Mouse (Mus musculus) heart, embryonic 13.5 days (tissue): ENCODE data around the gene Taf11. TPM values are rescaled to one million over a fixed set of nuclear protein-coding genes. Genes with fewer than 3 reads are reported as not detected.

ENCODE experiments used
- ATAC-seq: fragments of 200-750 bp; cut with Nextera tagmentation; 2 replicates; pipeline ENCODE4 v1.8.0; 2017; ENCODE audit warnings: moderate TSS enrichment; ENCODE audit not compliant: insufficient number of reproducible peaks, low FRiP score, low TSS enrichment; ENCODE audit errors: extremely low read depth
- H3K27ac ChIP-seq: fragments of 300-500 bp; sonication (generic); replicated peaks from 2 replicates; pipeline ENCODE4 v1.5.1; 2015; ENCODE audit warnings: moderate library complexity, mild to moderate bottlenecking, inconsistent platforms
- H3K27me3 ChIP-seq: fragments of 300-500 bp; sonication (generic); replicated peaks from 2 replicates; pipeline ENCODE4 v1.6.1; 2015; ENCODE audit warnings: mild to moderate bottlenecking, inconsistent platforms
- H3K36me3 ChIP-seq: fragments of 300-500 bp; sonication (generic); 2 replicates; pipeline ENCODE4 v1.6.1; 2015; ENCODE audit warnings: mild to moderate bottlenecking, inconsistent platforms
- H3K4me1 ChIP-seq: fragments of 300-500 bp; sonication (generic); 2 replicates; pipeline ENCODE4 v1.6.1; 2015; ENCODE audit warnings: inconsistent platforms
- H3K4me2 ChIP-seq: fragments of 300-500 bp; sonication (generic); 2 replicates; pipeline ENCODE4 v1.6.1; 2015; ENCODE audit warnings: inconsistent platforms, mild to moderate bottlenecking, moderate library complexity
- H3K4me3 ChIP-seq: fragments of 300-500 bp; sonication (generic); 2 replicates; pipeline ENCODE4 v1.5.1; 2015; ENCODE audit warnings: moderate library complexity, mild to moderate bottlenecking, inconsistent platforms
- H3K9ac ChIP-seq: fragments of 300-500 bp; sonication (generic); 2 replicates; pipeline ENCODE4 v1.6.1; 2015; ENCODE audit warnings: inconsistent platforms, mild to moderate bottlenecking, moderate library complexity
- H3K9me3 ChIP-seq: fragments of 300-500 bp; sonication (generic); 2 replicates; pipeline ENCODE4 v1.6.1; 2016; ENCODE audit warnings: inconsistent platforms
- WGBS: fragments of 180-500 bp; shearing (Covaris S2); methylation state at CpG from one replicate; pipeline ENCODE4 v1.1.7; 2015; ENCODE audit warnings: mixed read lengths; 5-methylcytosine and 5-hydroxymethylcytosine counted together
- polyA plus RNA-seq: library from polyadenylated mRNA; unstranded; fragments of >200 nt; fragmentation: Nextera tagmentation; extraction: Ambion mirVana; gene quantifications from 2 replicates; pipeline ENCODE4 v1.2.1, GENCODE M21; 2015

Taf11 gene
- polyA plus RNA-seq, 1 experiment from 2014 or later, result 44.1 TPM

DNA sequence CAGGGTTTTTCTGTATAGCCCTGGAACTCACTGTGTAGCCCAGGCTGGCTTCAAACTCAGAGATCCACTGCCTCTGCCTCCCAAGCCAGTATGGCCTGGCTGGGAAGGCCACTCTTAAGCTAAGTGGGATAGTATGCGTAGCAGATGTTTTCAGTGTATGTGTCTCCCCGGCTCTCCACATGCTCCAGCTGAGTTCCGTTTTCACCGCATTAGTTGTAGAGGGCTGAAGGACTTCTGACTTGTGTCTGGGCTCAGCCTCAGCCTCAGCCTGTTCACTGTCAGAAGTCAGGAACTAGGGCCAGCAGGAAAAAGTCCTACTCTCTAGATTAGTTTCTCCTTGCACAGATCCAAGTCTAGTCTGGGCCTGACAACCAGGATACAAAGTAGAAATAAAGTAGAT is 6.7 kb upstream of the Taf11 start:
- Histone ChIP-seq H3K9me3 (no peaks in the 10 kb centered on the region), H3K4me2 (no peak overlapping the region), H3K4me1 (peaks cover 30% of the 10 kb centered on the region), H3K4me3 (no peak overlapping the region), H3K27me3 (no peaks in the 10 kb centered on the region), H3K9ac (no peak overlapping the region), H3K36me3 (peaks cover 10% of the 10 kb centered on the region), H3K27ac (no peak overlapping the region)
- no peak for ATAC-seq
- WGBS, result 60% methylated on average over 4 of the region's 4 CpGs

DNA sequence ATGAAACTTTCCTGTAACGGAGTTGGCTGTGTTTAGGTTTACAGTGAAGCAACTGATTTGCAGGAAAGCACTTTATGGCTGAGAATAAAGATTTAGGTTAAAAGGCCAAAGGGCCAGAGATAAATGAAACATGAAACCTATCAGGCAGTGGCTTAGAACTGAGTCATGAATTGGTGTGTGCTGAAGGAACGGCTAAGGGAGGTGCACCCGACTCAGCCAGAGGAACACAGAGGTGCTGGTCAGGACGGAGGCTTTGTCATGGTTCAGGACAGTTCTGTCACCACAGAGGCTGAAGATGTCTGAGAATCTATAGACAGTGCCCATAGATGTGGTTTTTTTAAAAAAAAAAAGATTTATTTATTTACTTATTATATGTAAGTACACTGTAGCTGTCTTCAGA is 5.1 kb upstream of the Taf11 start:
- Histone ChIP-seq H3K4me2 (no peak overlapping the region), H3K4me3 (no peak overlapping the region), H3K4me1 (peaks cover 33% of the 10 kb centered on the region), H3K9me3 (no peaks in the 10 kb centered on the region), H3K27me3 (no peaks in the 10 kb centered on the region), H3K36me3 (peaks cover 10% of the 10 kb centered on the region), H3K27ac (no peak overlapping the region), H3K9ac (no peak overlapping the region)
- ATAC-seq, result no peak
- WGBS, result 79% methylated on average over 4 of the region's 4 CpGs

DNA sequence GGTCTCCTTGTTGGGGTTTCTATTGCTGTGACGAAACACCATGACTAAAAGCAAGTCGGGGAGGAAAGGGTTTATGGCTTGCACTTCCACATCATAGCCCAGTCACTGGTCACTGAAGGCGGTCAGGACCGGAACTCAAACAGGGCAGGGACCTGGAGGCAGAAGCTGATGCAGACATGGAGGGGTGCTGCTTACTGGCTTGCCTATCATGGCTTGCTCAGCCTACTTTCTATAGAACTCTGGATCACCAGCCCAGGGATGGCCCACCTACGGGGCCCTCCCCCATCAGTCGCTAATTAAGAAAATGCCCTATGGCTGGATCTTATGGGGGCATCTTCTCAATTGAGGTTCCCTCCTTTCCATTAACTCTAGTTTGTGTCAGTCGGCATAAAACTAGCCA is 1.7 kb upstream of the Taf11 start:
- Histone ChIP-seq H3K9me3 (no peaks in the 10 kb centered on the region), H3K4me2 (peak overlapping the region; percentile 99; the same call in 1 of the 2 replicates), H3K9ac (no peak overlapping the region), H3K27me3 (no peaks in the 10 kb centered on the region), H3K36me3 (peaks cover 10% of the 10 kb centered on the region), H3K27ac (no peak overlapping the region), H3K4me1 (peaks cover 29% of the 10 kb centered on the region), H3K4me3 (no peak overlapping the region)
- no peak for ATAC-seq
- 86% methylated on average over 7 of the region's 7 CpGs for WGBS

DNA sequence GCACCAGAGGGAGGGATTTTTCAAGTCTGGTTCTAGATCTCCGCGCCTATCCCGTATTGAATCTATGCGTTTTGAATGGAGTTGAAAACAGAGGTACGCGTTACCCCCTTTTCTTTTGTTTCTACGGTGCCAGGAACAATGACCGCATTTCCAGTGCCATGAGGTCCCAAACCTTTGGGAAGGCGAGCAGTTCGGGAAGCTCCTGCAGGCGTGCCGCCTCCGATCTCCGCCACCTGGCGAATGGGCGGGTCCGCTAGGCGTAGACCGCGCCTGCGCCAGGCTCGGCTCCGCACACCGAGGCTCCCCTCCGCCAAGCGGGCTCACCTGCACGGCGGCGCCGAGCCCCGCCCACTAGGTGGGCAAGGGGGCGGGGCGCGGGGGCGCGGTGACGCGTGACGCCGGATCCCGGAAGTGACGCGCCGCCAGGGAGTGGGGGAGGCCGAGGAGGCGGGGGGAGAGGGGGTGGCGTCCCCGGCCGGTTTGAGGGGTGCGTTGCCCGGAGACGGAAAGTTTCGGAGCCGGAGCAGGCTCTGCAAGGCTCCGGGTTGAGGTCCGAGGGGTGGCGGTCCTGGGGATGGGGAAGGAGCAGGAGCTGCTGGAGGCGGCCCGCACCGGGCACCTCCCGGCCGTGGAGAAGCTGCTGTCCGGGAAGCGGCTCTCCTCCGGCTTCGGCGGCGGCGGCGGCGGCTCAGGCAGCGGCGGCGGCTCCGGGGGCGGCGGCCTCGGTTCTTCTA is 589 bp downstream of the Taf11 start, which contains the start of gene Anks1:
Gene Anks1, plus strand, starts transcription at position 419 of the 734 bp plus-strand sequence.
- peak within 1 kb of the TSS; percentile 88 for H3K27ac ChIP-seq
- ATAC-seq, result peak; percentile 89
- under 1% methylated on average over 76 of the region's 78 CpGs for WGBS
- H3K4me2 ChIP-seq, result peak within 1 kb of the TSS; percentile 99
- H3K36me3 ChIP-seq, result peaks cover 20% of the 10 kb centered on the region
- peak within 1 kb of the TSS; percentile 97 for H3K4me3 ChIP-seq
- peaks cover 34% of the 10 kb centered on the region for H3K4me1 ChIP-seq
- no peaks in the 10 kb centered on the region for H3K9me3 ChIP-seq
- H3K27me3 ChIP-seq, result no peaks in the 10 kb centered on the region
- peak within 1 kb of the TSS; percentile 96 for H3K9ac ChIP-seq

DNA sequence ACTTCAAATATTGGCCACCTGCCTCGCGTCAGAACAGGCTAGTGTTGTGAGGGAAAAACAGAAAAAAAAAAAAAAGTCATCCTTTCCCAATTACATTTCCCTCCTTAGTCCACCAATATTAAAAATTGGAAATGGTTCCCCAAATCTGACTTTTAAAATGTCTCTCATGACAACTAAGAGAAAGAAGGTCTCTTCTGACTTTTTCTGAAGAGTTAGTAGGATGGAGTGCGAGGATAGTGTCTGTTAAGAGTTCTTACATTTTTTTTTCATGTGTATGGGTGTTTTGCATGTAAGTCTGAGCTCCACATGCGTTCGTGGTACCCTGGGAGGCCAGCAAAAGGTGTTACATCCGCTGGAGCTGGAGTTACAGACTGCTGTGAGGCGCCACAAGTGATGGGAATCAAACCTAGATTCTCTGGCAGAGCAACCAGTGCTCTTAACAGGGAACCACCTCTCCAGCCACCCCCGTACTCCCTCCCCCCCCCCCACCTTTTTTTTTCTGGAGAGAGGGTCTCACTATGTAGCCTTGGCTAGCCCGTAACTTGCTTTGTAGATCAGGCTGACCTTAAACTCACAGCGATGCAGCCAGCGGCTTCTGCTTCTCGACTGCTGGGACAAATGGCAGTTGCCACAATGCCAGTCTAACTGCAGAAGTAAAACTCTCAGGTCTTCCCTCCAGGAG is 1.3 kb downstream of the Taf11 start:
- peak overlapping the region; percentile 99 for H3K4me2 ChIP-seq
- under 1% methylated on average over 12 of the region's 12 CpGs for WGBS
- H3K27me3 ChIP-seq, result no peaks in the 10 kb centered on the region
- peak overlapping the region; percentile 88 for H3K27ac ChIP-seq
- no peak for ATAC-seq
- H3K4me3 ChIP-seq, result peak overlapping the region; percentile 97
- no peaks in the 10 kb centered on the region for H3K9me3 ChIP-seq
- H3K9ac ChIP-seq, result peak overlapping the region; percentile 96
- H3K36me3 ChIP-seq, result peaks cover 19% of the 10 kb centered on the region
- peaks cover 34% of the 10 kb centered on the region for H3K4me1 ChIP-seq

DNA sequence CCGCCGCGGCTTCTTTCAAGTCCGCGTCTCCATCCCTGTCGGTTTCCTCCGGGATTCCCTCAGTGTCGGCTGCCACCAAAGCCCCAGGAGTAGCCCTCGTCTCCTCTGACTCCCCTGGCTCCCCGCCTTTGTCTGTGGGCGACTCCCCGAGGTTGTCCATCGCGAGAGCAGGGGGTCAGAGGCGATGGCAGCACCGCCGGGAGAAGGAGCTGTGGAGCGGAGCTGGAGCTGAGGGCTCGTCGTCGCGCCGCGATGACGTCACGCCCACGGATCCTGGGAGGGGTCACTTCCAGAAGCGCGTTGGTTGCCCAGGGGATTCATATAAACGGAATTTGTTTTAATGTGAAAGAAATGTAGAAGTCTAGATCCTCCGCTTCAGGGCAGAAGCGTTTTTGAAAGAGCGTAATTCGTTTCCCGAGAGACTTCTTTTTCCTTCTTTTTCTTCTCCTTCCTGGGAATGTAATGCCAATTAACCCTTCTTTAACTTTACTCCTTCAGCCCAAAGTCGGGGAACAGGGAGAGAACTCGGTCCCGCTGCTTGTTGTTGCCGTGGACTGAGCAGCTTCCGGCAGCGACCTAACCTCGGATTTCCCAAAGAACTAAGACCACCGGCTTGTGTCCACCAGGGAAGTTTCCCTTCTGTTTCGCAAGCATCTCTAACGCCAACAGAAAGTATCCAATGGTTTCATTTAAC is 2.0 kb downstream of the Taf11 start:
- Histone ChIP-seq H3K4me2 (peak overlapping the region; percentile 99), H3K4me3 (peak overlapping the region; percentile 97), H3K4me1 (peaks cover 34% of the 10 kb centered on the region), H3K27me3 (no peaks in the 10 kb centered on the region), H3K36me3 (peaks cover 25% of the 10 kb centered on the region), H3K9ac (peak overlapping the region; percentile 96), H3K27ac (peak overlapping the region; percentile 88), H3K9me3 (no peaks in the 10 kb centered on the region)
- ATAC-seq, result 0 out of 2 replicates have a peak, but pooled peaks have one; percentile 17
- WGBS, result under 1% methylated on average over 45 of the region's 45 CpGs

DNA sequence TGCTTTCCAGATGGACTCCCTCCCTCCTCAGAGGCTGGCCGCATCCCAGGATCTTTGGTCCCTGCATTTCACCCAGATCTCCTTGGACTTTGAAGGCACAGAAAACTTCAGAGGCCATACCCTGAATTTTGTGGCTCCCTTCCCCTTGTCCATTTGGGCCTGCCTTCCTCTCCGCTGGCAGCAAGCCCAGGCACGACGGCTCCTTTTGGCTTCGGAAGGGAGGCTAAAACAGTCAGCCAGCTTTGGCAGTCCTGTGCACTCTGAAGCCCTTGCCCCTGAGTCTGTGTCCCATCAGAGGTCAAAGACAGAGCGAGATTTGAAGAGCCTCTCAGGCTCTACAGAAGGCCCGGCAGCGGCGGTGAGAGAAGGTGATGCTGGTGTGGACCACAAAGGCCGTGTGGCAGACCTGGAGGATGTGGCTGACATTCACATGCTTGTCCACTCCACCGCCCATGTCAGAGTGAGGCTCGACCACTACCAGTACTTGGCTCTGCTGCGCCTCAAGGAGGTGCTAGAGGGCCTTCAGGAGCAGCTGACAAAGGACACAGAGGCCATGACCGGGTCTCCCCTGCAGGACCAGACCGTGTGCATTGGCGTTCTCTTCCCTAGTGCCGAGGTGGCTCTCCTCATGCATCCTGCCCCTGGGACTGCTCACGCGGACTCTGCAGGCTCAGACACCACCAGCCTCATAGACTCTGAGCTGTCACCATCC is 23.0 kb downstream of the Taf11 start:
- Histone ChIP-seq H3K4me3 (no peak overlapping the region), H3K36me3 (peaks cover 82% of the 10 kb centered on the region), H3K27me3 (no peaks in the 10 kb centered on the region), H3K27ac (no peak overlapping the region; the same call in 1 of the 2 replicates), H3K9ac (no peak overlapping the region), H3K9me3 (no peaks in the 10 kb centered on the region), H3K4me2 (no peak overlapping the region), H3K4me1 (no peaks in the 10 kb centered on the region)
- no peak for ATAC-seq
- WGBS, result 71% methylated on average over 19 of the region's 19 CpGs

DNA sequence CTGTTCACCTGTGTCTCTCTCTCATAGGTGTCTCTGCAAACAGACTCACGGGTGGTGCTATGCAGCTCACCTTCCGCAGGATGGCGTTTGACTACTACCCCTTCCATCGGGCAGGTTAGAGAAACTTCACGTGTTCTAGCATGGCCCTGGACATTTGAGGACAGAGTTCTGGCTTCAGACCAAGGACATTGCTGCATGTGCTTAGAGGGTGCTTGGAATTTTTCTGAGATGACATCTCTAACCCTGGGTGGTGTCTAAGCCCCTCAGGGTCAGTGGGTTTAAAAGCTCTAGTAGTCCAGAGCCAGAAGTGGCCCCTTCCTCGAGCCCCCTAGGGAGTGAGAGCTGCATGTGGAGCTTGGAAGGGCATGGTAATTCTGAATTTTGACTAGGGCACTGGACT is 25.6 kb downstream of the Taf11 start:
- no peaks in the 10 kb centered on the region for H3K4me1 ChIP-seq
- no peak overlapping the region for H3K9ac ChIP-seq
- no peaks in the 10 kb centered on the region for H3K9me3 ChIP-seq
- no peaks in the 10 kb centered on the region for H3K27me3 ChIP-seq
- WGBS, result 89% methylated on average over 6 of the region's 6 CpGs
- H3K4me3 ChIP-seq, result no peak overlapping the region
- no peak overlapping the region for H3K4me2 ChIP-seq
- H3K36me3 ChIP-seq, result peaks cover 86% of the 10 kb centered on the region
- no peak for ATAC-seq
- H3K27ac ChIP-seq, result no peak overlapping the region

DNA sequence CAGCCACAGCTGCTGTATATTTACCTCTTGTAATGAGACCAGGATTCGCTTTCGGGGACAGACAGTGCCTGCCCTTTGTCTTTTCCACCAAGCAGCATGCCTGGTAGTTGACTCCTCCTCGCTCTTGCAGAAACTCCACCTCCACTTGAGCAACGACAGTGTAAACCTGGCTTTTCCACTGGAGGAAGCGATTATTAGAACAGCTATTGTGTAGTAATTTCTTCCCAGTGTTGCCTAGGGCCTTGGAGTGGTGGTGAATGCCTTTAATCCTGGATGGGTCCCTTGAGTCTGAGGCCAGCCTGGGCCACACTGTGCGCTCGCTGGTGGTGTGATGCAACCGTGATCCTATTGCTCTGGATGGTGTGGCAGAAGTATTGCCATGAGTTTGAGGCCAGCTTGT is 26.5 kb downstream of the Taf11 start:
- Histone ChIP-seq H3K9me3 (no peaks in the 10 kb centered on the region), H3K27me3 (no peaks in the 10 kb centered on the region), H3K27ac (no peak overlapping the region), H3K9ac (no peak overlapping the region), H3K4me3 (no peak overlapping the region), H3K4me2 (no peak overlapping the region), H3K36me3 (peaks cover 90% of the 10 kb centered on the region), H3K4me1 (no peaks in the 10 kb centered on the region)
- WGBS, result 84% methylated on average over 8 of the region's 8 CpGs
- no peak for ATAC-seq

DNA sequence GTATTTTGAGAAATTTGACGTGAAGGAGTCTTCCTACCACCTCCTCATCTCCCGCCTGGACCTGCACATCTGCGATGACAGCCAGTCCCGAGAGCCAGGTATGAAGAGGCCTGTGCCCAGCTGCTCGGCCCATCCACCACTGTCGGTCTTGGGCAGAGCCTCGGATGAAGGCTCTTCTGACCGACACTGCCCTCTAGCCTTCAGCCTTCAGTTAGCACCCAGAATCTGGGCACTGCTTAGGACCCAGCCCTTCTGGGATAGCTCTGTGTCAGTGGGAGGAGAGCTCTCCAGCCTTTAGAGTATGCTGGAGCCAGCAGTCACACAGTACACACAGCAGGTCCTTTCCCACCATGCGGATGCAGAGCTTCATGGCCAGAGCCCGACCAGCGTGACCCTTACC is 28.1 kb downstream of the Taf11 start:
- Histone ChIP-seq H3K9ac (no peak overlapping the region), H3K9me3 (no peaks in the 10 kb centered on the region), H3K27ac (no peak overlapping the region), H3K36me3 (peaks cover 76% of the 10 kb centered on the region), H3K27me3 (no peaks in the 10 kb centered on the region), H3K4me2 (no peak overlapping the region), H3K4me1 (no peaks in the 10 kb centered on the region), H3K4me3 (no peak overlapping the region)
- WGBS, result 54% methylated on average over 11 of the region's 11 CpGs
- no peak for ATAC-seq

DNA sequence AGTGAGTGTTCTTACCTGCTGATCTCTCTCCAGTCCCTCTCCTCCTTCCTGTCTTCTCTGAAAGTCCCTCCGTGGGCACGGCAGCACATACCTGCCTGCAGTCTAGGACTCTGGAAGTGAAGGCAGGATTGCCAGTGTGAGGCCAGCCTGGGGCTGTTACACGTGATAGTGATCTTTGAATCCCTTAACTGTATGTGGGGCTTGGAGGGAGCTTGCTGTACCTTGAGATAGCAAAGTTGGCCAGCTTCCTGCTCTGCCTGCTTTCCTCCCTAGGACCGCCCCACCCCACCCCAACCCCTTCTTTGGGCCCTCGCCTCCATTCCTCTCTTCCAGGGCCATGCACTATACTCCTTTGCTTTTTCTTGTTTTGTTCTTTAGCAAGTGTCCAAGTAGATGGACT is 35.1 kb downstream of the Taf11 start:
- no peaks in the 10 kb centered on the region for H3K27me3 ChIP-seq
- 0 out of 2 replicates have a peak overlapping the region, but pooled peaks have one; percentile 2 for H3K9ac ChIP-seq
- no peak for ATAC-seq
- no peaks in the 10 kb centered on the region for H3K9me3 ChIP-seq
- no peak overlapping the region for H3K4me2 ChIP-seq
- H3K27ac ChIP-seq, result no peak overlapping the region
- peaks cover 18% of the 10 kb centered on the region for H3K36me3 ChIP-seq
- peaks cover 20% of the 10 kb centered on the region for H3K4me1 ChIP-seq
- WGBS, result 40% methylated on average over 5 of the region's 5 CpGs
- no peak overlapping the region for H3K4me3 ChIP-seq
